Mouse (Mus musculus) layer of hippocampus, adult 9-10 months (tissue): Measurements from ENCODE around the gene Zfp82.
"Not testable (repeated sequence)": the region's sequence is repeated elsewhere in the genome, so short reads cannot be mapped to it uniquely, and the experiment has no call there.

Experiments used
- DNase-seq: peaks from one replicate; pipeline ENCODE4 v3.0.0; 2022; ENCODE audit warnings: low spot score

The Zfp82 gene

GRCm38 (mm10) chr7:30072146-30073028 lies at the start of gene Zfp82:
Gene Zfp82, minus strand, starts transcription at chr7:30072900.
- DNase-seq, result no peak

- no peak for DNase-seq
Measured at GRCm38 (mm10) chr7:30122188-30122530, 49.5 kb upstream of the Zfp82 start.

GRCm38 (mm10) chr7:30121308-30122187 lies 48.8 kb upstream of the Zfp82 start, which contains the start of gene Zfp382:
Gene Zfp382, plus strand, starts transcription at chr7:30121942.
- DNase-seq, result peak; percentile 45

- not testable (repeated sequence) for DNase-seq
Measured at GRCm38 (mm10) chr7:30117935-30118334, 45.2 kb upstream of the Zfp82 start.

- DNase-seq, result no peak
Measured at GRCm38 (mm10) chr7:30116076-30116475, 43.4 kb upstream of the Zfp82 start.

GRCm38 (mm10) chr7:30099297-30099696 lies 26.6 kb upstream of the Zfp82 start:
- peak; percentile 67 for DNase-seq

GRCm38 (mm10) chr7:30095551-30096125 lies 22.9 kb upstream of the Zfp82 start:
- DNase-seq, result no peak

- DNase-seq, result peak; percentile 97
Measured at GRCm38 (mm10) chr7:30094646-30095429, 22.1 kb upstream of the Zfp82 start, which contains the start of gene Zfp260. Gene Zfp260, plus strand, starts transcription at chr7:30094777.

GRCm38 (mm10) chr7:30093918-30094415 lies 21.3 kb upstream of the Zfp82 start:
- DNase-seq, result no peak

- no peak for DNase-seq
Measured at GRCm38 (mm10) chr7:30092666-30093065, 20.0 kb upstream of the Zfp82 start.

- DNase-seq, result no peak
Measured at GRCm38 (mm10) chr7:30090970-30091585, 18.4 kb upstream of the Zfp82 start.

- peak; percentile 92 for DNase-seq
Measured at GRCm38 (mm10) chr7:30090092-30090969, 17.6 kb upstream of the Zfp82 start, which contains the start of the genes Gm26920 and Zfp566. Gene Gm26920, minus strand, starts transcription at chr7:30090410. Gene Zfp566, minus strand, starts transcription at chr7:30090527.

GRCm38 (mm10) chr7:30089405-30089804 lies 16.7 kb upstream of the Zfp82 start:
- no peak for DNase-seq

GRCm38 (mm10) chr7:30086524-30086923 lies 13.8 kb upstream of the Zfp82 start:
- DNase-seq, result no peak

- no peak for DNase-seq
Measured at GRCm38 (mm10) chr7:30064622-30065021, 8.1 kb downstream of the Zfp82 start.

GRCm38 (mm10) chr7:30062478-30062877 lies 10.2 kb downstream of the Zfp82 start:
- DNase-seq, result no peak

- no peak for DNase-seq
Measured at GRCm38 (mm10) chr7:30060341-30060740, 12.4 kb downstream of the Zfp82 start.

- DNase-seq, result no peak
Measured at GRCm38 (mm10) chr7:30053591-30053990, 19.1 kb downstream of the Zfp82 start.

- peak; percentile 72 for DNase-seq
Measured at GRCm38 (mm10) chr7:30050882-30051548, 21.7 kb downstream of the Zfp82 start, which contains the start of gene Zfp14. Gene Zfp14, minus strand, starts transcription at chr7:30051380.
